11 mouse cellular contexts compared by ENCODE assay signal in genomic region chr8:84105676-84106075, GRCm38 (mm10). TPM values are rescaled to one million over a fixed set of nuclear protein-coding genes. Genes with fewer than 3 reads are reported as not detected.
DNase-seq lines count a peak whose midpoint lies in the region; ATAC-seq and TF ChIP-seq lines count a peak whose summit lies in the region.
"Had no signal": no experiment of that assay in that cellular context is flagged by ENCODE, and none has a peak within 500 bp of the region (broad histone marks: within the 10 kb centered on the region; RNA-seq: fewer than 3 reads in every experiment).

No protein-coding gene starts in this region.

- H3K9me3 ChIP-seq in kidney, embryonic 15.5 days (replicated peaks), result no peaks in the 10 kb centered on the region
- no peaks in the 10 kb centered on the region for H3K9me3 ChIP-seq in forebrain, postnatal 0 days (ENCODE audit: low read length)
- no peaks in the 10 kb centered on the region for H3K9me3 ChIP-seq in limb, embryonic 14.5 days (ENCODE audit: control insufficient read depth, low read length)

- H3K27ac ChIP-seq in kidney, embryonic 15.5 days, result 0 out of 2 replicates have a peak overlapping the region, but pooled peaks have one; percentile 72
- peak overlapping the region; percentile 84 for H3K27ac ChIP-seq in forebrain, postnatal 0 days (ENCODE audit: low read depth, low read length)
- H3K27ac ChIP-seq in limb, embryonic 14.5 days (replicated peaks; ENCODE audit: low read depth, low read length), result no peak overlapping the region

- H3K36me3 ChIP-seq in kidney, embryonic 15.5 days, result peaks cover 21% of the 10 kb centered on the region
- peaks cover 12% of the 10 kb centered on the region for H3K36me3 ChIP-seq in forebrain, postnatal 0 days (ENCODE audit: insufficient read depth)
- H3K36me3 ChIP-seq in limb, embryonic 14.5 days (ENCODE audit: control insufficient read depth, insufficient read depth, low read length), result peaks cover 16% of the 10 kb centered on the region

- ATAC-seq in kidney, embryonic 15.5 days (replicated peaks; ENCODE audit: low FRiP score), result no peak
- no peak for ATAC-seq in forebrain, postnatal 0 days
- ATAC-seq in limb, embryonic 14.5 days (ENCODE audit: low FRiP score, low read depth), result no peak

- H3K4me3 ChIP-seq in kidney, embryonic 15.5 days (replicated peaks), result no peak overlapping the region
- H3K4me3 ChIP-seq in forebrain, postnatal 0 days (ENCODE audit: low read depth, low read length), result no peak overlapping the region
- no peak overlapping the region for H3K4me3 ChIP-seq in limb, embryonic 14.5 days (replicated peaks; ENCODE audit: low read length)

- H3K4me1 ChIP-seq in kidney, embryonic 15.5 days, result peaks cover 32% of the 10 kb centered on the region
- peaks cover 9% of the 10 kb centered on the region; the same call in 1 of the 2 replicates for H3K4me1 ChIP-seq in forebrain, postnatal 0 days (ENCODE audit: insufficient read depth)
- peaks cover 11% of the 10 kb centered on the region for H3K4me1 ChIP-seq in limb, embryonic 14.5 days (ENCODE audit: control insufficient read depth, insufficient read depth, low read length)

- H3K27me3 ChIP-seq in kidney, embryonic 15.5 days, result no peaks in the 10 kb centered on the region
- no peaks in the 10 kb centered on the region for H3K27me3 ChIP-seq in forebrain, postnatal 0 days (ENCODE audit: insufficient read depth, low read length)
- no peaks in the 10 kb centered on the region for H3K27me3 ChIP-seq in limb, embryonic 14.5 days (ENCODE audit: control insufficient read depth, insufficient read depth, low read length)

- no peak for DNase-seq in kidney, adult 18-20 months
- DNase-seq in forebrain, postnatal 0 days, result no peak
- DNase-seq in limb, embryonic 14.5 days (ENCODE audit: low spot score), result no peak
- peak; percentile 44 for DNase-seq in naive thymus-derived CD4-positive, alpha-beta T cell, adult 2 months (ENCODE audit: low read depth)
- no peak for DNase-seq in layer of hippocampus, adult 11-12 months (ENCODE audit: low spot score)
- DNase-seq in cerebellum, postnatal 25 days, result no peak
- DNase-seq: heart, postnatal 10 days; thymus, postnatal 25 days had no signal

- 73% methylated on average over 2 of the region's 2 CpGs for WGBS in kidney, embryonic 15.5 days
- WGBS in forebrain, postnatal 0 days, result 83% methylated on average over 2 of the region's 2 CpGs
- WGBS in limb, embryonic 14.5 days, result 61% methylated on average over 2 of the region's 2 CpGs

- H3K9ac ChIP-seq in kidney, embryonic 15.5 days, result no peak overlapping the region
- peak overlapping the region; percentile 54 for H3K9ac ChIP-seq in forebrain, postnatal 0 days
- H3K9ac ChIP-seq in limb, embryonic 14.5 days (ENCODE audit: low read depth, low read length, severe bottlenecking), result no peak overlapping the region

- TF ChIP-seq CTCF in forebrain, postnatal 0 days (IDR thresholded peaks at IDR 0.05; ENCODE audit: low read depth), result no peak

- TF ChIP-seq POLR2A in limb, embryonic 14.5 days (IDR thresholded peaks at IDR 0.05; ENCODE audit: borderline replicate concordance, extremely low read depth, insufficient read depth, insufficient read length), result no peak

- no peak overlapping the region for H3K4me2 ChIP-seq in kidney, embryonic 15.5 days
- 0 out of 2 replicates have a peak overlapping the region, but pooled peaks have one; percentile 49 for H3K4me2 ChIP-seq in forebrain, postnatal 0 days (ENCODE audit: low read depth)
- peak overlapping the region; percentile 44; the same call in 1 of the 2 replicates for H3K4me2 ChIP-seq in limb, embryonic 14.5 days (replicated peaks; ENCODE audit: low read depth, low read length, severe bottlenecking)

RNA-seq across cellular contexts. Expression of gene Dcaf15, which starts 1.1 kb away (rescaled TPM):
- polyA plus RNA-seq in kidney, embryonic 15.5 days (2015; fragmentation: Nextera tagmentation; extraction: Ambion mirVana), result 9.2 and 11.6 TPM in 2 replicates
- 49.5 and 63.2 TPM in 2 replicates for total RNA-seq in forebrain, postnatal 0 days (2014; rRNA removed)
- 16.3 and 17.2 TPM in 2 replicates for polyA plus RNA-seq in forebrain, postnatal 0 days (2015; fragmentation: Nextera tagmentation; extraction: Ambion mirVana)
- polyA plus RNA-seq in limb, embryonic 14.5 days (2012; rRNA removed), result 79.5 and 103 TPM in 2 replicates
- polyA plus RNA-seq in limb, embryonic 14.5 days (2014; fragmentation: Nextera tagmentation; extraction: Ambion mirVana), result 8.7 and 11.5 TPM in 2 replicates

RNA-seq across cellular contexts. Expression of gene Podnl1, which starts 20.1 kb away (rescaled TPM):
- polyA plus RNA-seq in kidney, embryonic 15.5 days (2015; fragmentation: Nextera tagmentation; extraction: Ambion mirVana), result 0.21 and 1.4 TPM in 2 replicates
- 0.08 and 0.24 TPM in 2 replicates for total RNA-seq in forebrain, postnatal 0 days (2014; rRNA removed)
- 0.09 and 0.23 TPM in 2 replicates for polyA plus RNA-seq in forebrain, postnatal 0 days (2015; fragmentation: Nextera tagmentation; extraction: Ambion mirVana)
- 4.9 and 6.7 TPM in 2 replicates for polyA plus RNA-seq in limb, embryonic 14.5 days (2012; rRNA removed)
- 1.3 and 1.5 TPM in 2 replicates for polyA plus RNA-seq in limb, embryonic 14.5 days (2014; fragmentation: Nextera tagmentation; extraction: Ambion mirVana)
- total RNA-seq: G1E; left cerebral cortex, adult 2 months had no signal

RNA-seq across cellular contexts. Expression of gene Rfx1, which starts 39.0 kb away (rescaled TPM):
- polyA plus RNA-seq in kidney, embryonic 15.5 days (2015; fragmentation: Nextera tagmentation; extraction: Ambion mirVana), result 10.5 and 10.7 TPM in 2 replicates
- 22.2 and 31.2 TPM in 2 replicates for total RNA-seq in forebrain, postnatal 0 days (2014; rRNA removed)
- 4.4 and 6.2 TPM in 2 replicates for polyA plus RNA-seq in forebrain, postnatal 0 days (2015; fragmentation: Nextera tagmentation; extraction: Ambion mirVana)
- 30.4 and 39.4 TPM in 2 replicates for polyA plus RNA-seq in limb, embryonic 14.5 days (2012; rRNA removed)
- 9.8 and 12.8 TPM in 2 replicates for polyA plus RNA-seq in limb, embryonic 14.5 days (2014; fragmentation: Nextera tagmentation; extraction: Ambion mirVana)

RNA-seq across cellular contexts. Expression of gene Gm10643, which starts 40.7 kb away (rescaled TPM):
- 1.2 and 1.6 TPM in 2 replicates for polyA plus RNA-seq in kidney, embryonic 15.5 days (2015; fragmentation: Nextera tagmentation; extraction: Ambion mirVana)
- 3.3 and 4.7 TPM in 2 replicates for total RNA-seq in forebrain, postnatal 0 days (2014; rRNA removed)
- polyA plus RNA-seq in forebrain, postnatal 0 days (2015; fragmentation: Nextera tagmentation; extraction: Ambion mirVana), result 1.3 and 1.6 TPM in 2 replicates
- 2.2 and 2.6 TPM in 2 replicates for polyA plus RNA-seq in limb, embryonic 14.5 days (2012; rRNA removed)
- polyA plus RNA-seq in limb, embryonic 14.5 days (2014; fragmentation: Nextera tagmentation; extraction: Ambion mirVana), result 2.0 and 2.1 TPM in 2 replicates

RNA-seq across cellular contexts. Expression of gene Cc2d1a, which starts 42.1 kb away (rescaled TPM):
- polyA plus RNA-seq in kidney, embryonic 15.5 days (2015; fragmentation: Nextera tagmentation; extraction: Ambion mirVana), result 22.0 and 28.7 TPM in 2 replicates
- 64.2 and 70.1 TPM in 2 replicates for total RNA-seq in forebrain, postnatal 0 days (2014; rRNA removed)
- 36.3 and 48.4 TPM in 2 replicates for polyA plus RNA-seq in forebrain, postnatal 0 days (2015; fragmentation: Nextera tagmentation; extraction: Ambion mirVana)
- polyA plus RNA-seq in limb, embryonic 14.5 days (2012; rRNA removed), result 30.9 and 34.3 TPM in 2 replicates
- 21.6 and 22.9 TPM in 2 replicates for polyA plus RNA-seq in limb, embryonic 14.5 days (2014; fragmentation: Nextera tagmentation; extraction: Ambion mirVana)
